ENCODE assay signal across 23 mouse cellular contexts in genomic region chr13:107177595-107177994, GRCm38 (mm10).
"Had no signal": no experiment of that assay in that cellular context is flagged by ENCODE, and none has a peak within 500 bp of the region (broad histone marks: within the 10 kb centered on the region; RNA-seq: fewer than 3 reads in every experiment).

No protein-coding gene starts in this region.

- H3K9ac ChIP-seq: heart, embryonic 13.5 days; heart, embryonic 15.5 days; hindbrain, embryonic 13.5 days; kidney, embryonic 15.5 days; limb, embryonic 12.5 days had no signal

- H3K27ac ChIP-seq: heart, adult 2 months; heart, embryonic 13.5 days; heart, embryonic 15.5 days; hindbrain, embryonic 13.5 days; kidney, embryonic 15.5 days; kidney, postnatal 0 days; left cerebral cortex, adult 2 months; limb, embryonic 10.5 days; limb, embryonic 12.5 days had no signal

- H3K4me3 ChIP-seq: heart, adult 2 months; heart, embryonic 13.5 days; heart, embryonic 15.5 days; hindbrain, embryonic 13.5 days; kidney, embryonic 15.5 days; left cerebral cortex, adult 2 months; limb, embryonic 10.5 days; limb, embryonic 12.5 days had no signal

- ATAC-seq: hindbrain, embryonic 16.5 days; intestine, embryonic 16.5 days had no signal

- H3K27me3 ChIP-seq: heart, embryonic 13.5 days; heart, embryonic 15.5 days; kidney, embryonic 15.5 days; limb, embryonic 12.5 days had no signal

- H3K4me2 ChIP-seq: heart, embryonic 11.5 days; heart, embryonic 13.5 days; heart, embryonic 15.5 days; hindbrain, embryonic 13.5 days; kidney, embryonic 15.5 days; limb, embryonic 12.5 days; liver, embryonic 11.5 days had no signal

- H3K4me1 ChIP-seq: heart, embryonic 13.5 days; heart, embryonic 15.5 days; hindbrain, embryonic 13.5 days; kidney, embryonic 15.5 days had no signal

- H3K36me3 ChIP-seq: heart, embryonic 13.5 days; heart, embryonic 15.5 days; hindbrain, embryonic 13.5 days; kidney, embryonic 15.5 days; limb, embryonic 10.5 days; limb, embryonic 12.5 days had no signal

- DNase-seq: gastrocnemius, postnatal 14 days; gastrocnemius, postnatal 36 days; heart, adult 2 months; heart, postnatal 14 days; heart, postnatal 36 days; kidney, adult 11 months; kidney, adult 2 months; kidney, adult 9 months; kidney, postnatal 14 days; kidney, postnatal 36 days; liver had no signal

- H3K9me3 ChIP-seq: heart, embryonic 13.5 days; heart, embryonic 15.5 days; hindbrain, embryonic 13.5 days; kidney, embryonic 15.5 days; limb, embryonic 10.5 days; limb, embryonic 12.5 days had no signal
